9 mouse cellular contexts compared by ENCODE assay signal in genomic region chr11:69046395-69046774, GRCm38 (mm10). TPM values are rescaled to one million over a fixed set of nuclear protein-coding genes. Genes with fewer than 3 reads are reported as not detected.
A peak's percentile ranks its signal among the peaks of the same experiment; 100 is the strongest.
DNase-seq lines count a peak whose midpoint lies in the region; ATAC-seq lines count a peak whose summit lies in the region.
"Had no signal": no experiment of that assay in that cellular context is flagged by ENCODE, and none has a peak within 500 bp of the region (broad histone marks: within the 10 kb centered on the region; RNA-seq: fewer than 3 reads in every experiment).

No protein-coding gene starts in this region.

- H3K4me2 ChIP-seq in liver, embryonic 11.5 days = peak overlapping the region; percentile 97
- H3K4me2 ChIP-seq in embryonic facial prominence, embryonic 13.5 days = peak overlapping the region; percentile 88
- peak overlapping the region; percentile 77 for H3K4me2 ChIP-seq in intestine, embryonic 15.5 days (replicated peaks)
- H3K4me2 ChIP-seq in neural tube, embryonic 12.5 days (replicated peaks) = peak overlapping the region; percentile 89

- peaks cover 18% of the 10 kb centered on the region for H3K4me1 ChIP-seq in liver, embryonic 11.5 days (replicated peaks; ENCODE audit: control insufficient read depth, insufficient read depth, low read length)
- H3K4me1 ChIP-seq in embryonic facial prominence, embryonic 13.5 days = peaks cover 32% of the 10 kb centered on the region
- H3K4me1 ChIP-seq in intestine, embryonic 15.5 days (replicated peaks) = peaks cover 23% of the 10 kb centered on the region
- peaks cover 13% of the 10 kb centered on the region for H3K4me1 ChIP-seq in neural tube, embryonic 12.5 days

- H3K27ac ChIP-seq in liver, embryonic 11.5 days (ENCODE audit: low read depth, low read length) = peak overlapping the region; percentile 95
- H3K27ac ChIP-seq in embryonic facial prominence, embryonic 13.5 days = no peak overlapping the region
- no peak overlapping the region for H3K27ac ChIP-seq in intestine, embryonic 15.5 days
- no peak overlapping the region for H3K27ac ChIP-seq in neural tube, embryonic 12.5 days

- peaks cover 27% of the 10 kb centered on the region for H3K36me3 ChIP-seq in liver, embryonic 11.5 days (ENCODE audit: control insufficient read depth, insufficient read depth, low read length)
- peaks cover 36% of the 10 kb centered on the region for H3K36me3 ChIP-seq in embryonic facial prominence, embryonic 13.5 days
- peaks cover 24% of the 10 kb centered on the region for H3K36me3 ChIP-seq in intestine, embryonic 15.5 days
- peaks cover 28% of the 10 kb centered on the region for H3K36me3 ChIP-seq in neural tube, embryonic 12.5 days

- H3K27me3 ChIP-seq in liver, embryonic 11.5 days (replicated peaks; ENCODE audit: control insufficient read depth, insufficient read depth, low read length) = no peaks in the 10 kb centered on the region
- no peaks in the 10 kb centered on the region for H3K27me3 ChIP-seq in embryonic facial prominence, embryonic 13.5 days
- no peaks in the 10 kb centered on the region for H3K27me3 ChIP-seq in intestine, embryonic 15.5 days (replicated peaks)
- no peaks in the 10 kb centered on the region for H3K27me3 ChIP-seq in neural tube, embryonic 12.5 days (replicated peaks)

- ATAC-seq in liver, embryonic 11.5 days (replicated peaks; ENCODE audit: low FRiP score) = no peak
- ATAC-seq in embryonic facial prominence, embryonic 13.5 days (ENCODE audit: insufficient number of reproducible peaks, insufficient read depth, low FRiP score, low TSS enrichment, low read depth) = no peak
- no peak for ATAC-seq in intestine, embryonic 15.5 days
- ATAC-seq in neural tube, embryonic 12.5 days (ENCODE audit: low FRiP score, low read depth) = no peak

- no peak for DNase-seq in liver, embryonic 11.5 days (ENCODE audit: low spot score)
- no peak for DNase-seq in liver
- no peak for DNase-seq in ovary, postnatal 36 days (ENCODE audit: low spot score)
- DNase-seq in layer of hippocampus, adult 9-11 months = no peak
- DNase-seq in lung, postnatal 36 days = no peak
- DNase-seq: gastrocnemius, postnatal 36 days had no signal

- peak overlapping the region; percentile 94 for H3K4me3 ChIP-seq in liver, embryonic 11.5 days (ENCODE audit: low read depth, low read length)
- H3K4me3 ChIP-seq in embryonic facial prominence, embryonic 13.5 days = peak overlapping the region; percentile 86
- peak overlapping the region; percentile 72 for H3K4me3 ChIP-seq in intestine, embryonic 15.5 days (replicated peaks)
- H3K4me3 ChIP-seq in neural tube, embryonic 12.5 days = peak overlapping the region; percentile 72

- 18% methylated on average over 9 of the region's 9 CpGs for WGBS in liver, embryonic 11.5 days
- WGBS in embryonic facial prominence, embryonic 13.5 days = 15% methylated on average over 9 of the region's 9 CpGs
- WGBS in intestine, embryonic 15.5 days = 5% methylated on average over 9 of the region's 9 CpGs
- 20% methylated on average over 9 of the region's 9 CpGs for WGBS in neural tube, embryonic 12.5 days

- H3K9ac ChIP-seq in liver, embryonic 11.5 days (ENCODE audit: low read depth, low read length) = peak overlapping the region; percentile 97
- H3K9ac ChIP-seq in embryonic facial prominence, embryonic 13.5 days = peak overlapping the region; percentile 85
- peak overlapping the region; percentile 73 for H3K9ac ChIP-seq in intestine, embryonic 15.5 days
- peak overlapping the region; percentile 48 for H3K9ac ChIP-seq in neural tube, embryonic 12.5 days

- no peaks in the 10 kb centered on the region for H3K9me3 ChIP-seq in liver, embryonic 11.5 days (ENCODE audit: control insufficient read depth, low read length)
- H3K9me3 ChIP-seq in embryonic facial prominence, embryonic 13.5 days = no peaks in the 10 kb centered on the region
- no peaks in the 10 kb centered on the region for H3K9me3 ChIP-seq in intestine, embryonic 15.5 days
- H3K9me3 ChIP-seq in neural tube, embryonic 12.5 days = no peaks in the 10 kb centered on the region

RNA-seq across cellular contexts. Expression of gene Aurkb, which starts 0.9 kb away (rescaled TPM):
- 168 and 170 TPM in 2 replicates for polyA plus RNA-seq in liver, embryonic 11.5 days (2014; fragmentation: Nextera tagmentation; extraction: Ambion mirVana)
- polyA plus RNA-seq in embryonic facial prominence, embryonic 13.5 days (2015; fragmentation: Nextera tagmentation; extraction: Ambion mirVana) = 152 and 153 TPM in 2 replicates
- polyA plus RNA-seq in intestine, embryonic 15.5 days (2015; fragmentation: Nextera tagmentation; extraction: Ambion mirVana) = 133 and 135 TPM in 2 replicates
- polyA plus RNA-seq in neural tube, embryonic 12.5 days (2016; fragmentation: Nextera tagmentation; extraction: Ambion mirVana) = 95.5 and 98.4 TPM in 2 replicates

RNA-seq across cellular contexts. Expression of gene Borcs6, which starts 13.1 kb away (rescaled TPM):
- 5.9 and 6.6 TPM in 2 replicates for polyA plus RNA-seq in liver, embryonic 11.5 days (2014; fragmentation: Nextera tagmentation; extraction: Ambion mirVana)
- polyA plus RNA-seq in embryonic facial prominence, embryonic 13.5 days (2015; fragmentation: Nextera tagmentation; extraction: Ambion mirVana) = 8.9 and 10.3 TPM in 2 replicates
- polyA plus RNA-seq in intestine, embryonic 15.5 days (2015; fragmentation: Nextera tagmentation; extraction: Ambion mirVana) = 8.6 and 8.9 TPM in 2 replicates
- 17.9 and 18.9 TPM in 2 replicates for polyA plus RNA-seq in neural tube, embryonic 12.5 days (2016; fragmentation: Nextera tagmentation; extraction: Ambion mirVana)

RNA-seq across cellular contexts. Expression of gene Tmem107, which starts 24.2 kb away (rescaled TPM):
- 39.1 and 43.5 TPM in 2 replicates for polyA plus RNA-seq in liver, embryonic 11.5 days (2014; fragmentation: Nextera tagmentation; extraction: Ambion mirVana)
- 47.2 and 48.2 TPM in 2 replicates for polyA plus RNA-seq in embryonic facial prominence, embryonic 13.5 days (2015; fragmentation: Nextera tagmentation; extraction: Ambion mirVana)
- polyA plus RNA-seq in intestine, embryonic 15.5 days (2015; fragmentation: Nextera tagmentation; extraction: Ambion mirVana) = 43.7 and 47.6 TPM in 2 replicates
- 36.1 and 39.8 TPM in 2 replicates for polyA plus RNA-seq in neural tube, embryonic 12.5 days (2016; fragmentation: Nextera tagmentation; extraction: Ambion mirVana)

RNA-seq across cellular contexts. Expression of gene Ctc1, which starts 30.7 kb away (rescaled TPM):
- polyA plus RNA-seq in liver, embryonic 11.5 days (2014; fragmentation: Nextera tagmentation; extraction: Ambion mirVana) = 57.5 and 60.5 TPM in 2 replicates
- polyA plus RNA-seq in embryonic facial prominence, embryonic 13.5 days (2015; fragmentation: Nextera tagmentation; extraction: Ambion mirVana) = 53.5 and 55.8 TPM in 2 replicates
- polyA plus RNA-seq in intestine, embryonic 15.5 days (2015; fragmentation: Nextera tagmentation; extraction: Ambion mirVana) = 35.1 and 38.6 TPM in 2 replicates
- 60.8 and 66.8 TPM in 2 replicates for polyA plus RNA-seq in neural tube, embryonic 12.5 days (2016; fragmentation: Nextera tagmentation; extraction: Ambion mirVana)

RNA-seq across cellular contexts. Expression of gene Pfas, which starts 38.1 kb away (rescaled TPM):
- 60.2 and 64.9 TPM in 2 replicates for polyA plus RNA-seq in liver, embryonic 11.5 days (2014; fragmentation: Nextera tagmentation; extraction: Ambion mirVana)
- polyA plus RNA-seq in embryonic facial prominence, embryonic 13.5 days (2015; fragmentation: Nextera tagmentation; extraction: Ambion mirVana) = 42.7 and 44.4 TPM in 2 replicates
- polyA plus RNA-seq in intestine, embryonic 15.5 days (2015; fragmentation: Nextera tagmentation; extraction: Ambion mirVana) = 29.7 and 32.1 TPM in 2 replicates
- polyA plus RNA-seq in neural tube, embryonic 12.5 days (2016; fragmentation: Nextera tagmentation; extraction: Ambion mirVana) = 26.3 and 30.9 TPM in 2 replicates
